Mouse (Mus musculus) thymus, postnatal 14 days (tissue): ENCODE measurements around the gene Ptpn21.

ENCODE experiments used
- DNase-seq: peaks from one replicate; pipeline ENCODE4 v3.0.0; 2021

The Ptpn21 gene

GRCm38 (mm10) chr12:98644852-98645251 lies 92.4 kb downstream of the Ptpn21 start:
- peak; percentile 5 for DNase-seq

- DNase-seq: no peak
Observed at GRCm38 (mm10) chr12:98628260-98628970, 108.8 kb downstream of the Ptpn21 start.

GRCm38 (mm10) chr12:98627392-98628259 lies 109.6 kb downstream of the Ptpn21 start, which contains the start of gene Spata7:
TSS of gene Spata7 (plus strand) at chr12:98628157.
- peak; percentile 84 for DNase-seq
